Mouse (Mus musculus): ENCODE data around the gene Ciita.

GRCm38 (mm10) chr16:10542698-10543365 is 63.0 kb downstream of the Ciita start, which contains the start of gene Dexi:
- TF ChIP-seq GATA1 (IDR thresholded peaks at IDR 0.05; ENCODE audit: borderline replicate concordance, low read length) (no peak), CTCF (IDR thresholded peaks at IDR 0.05; ENCODE audit: low read depth, low read length) (no peak), TAL1 (conservative IDR thresholded peaks at IDR 0.05; ENCODE audit: low read depth, low read length) (no peak)
